Mouse (Mus musculus) spleen, adult 2 months (tissue): ENCODE results near the gene Arsb. TPM values are rescaled to one million over a fixed set of nuclear protein-coding genes. Genes with fewer than 3 reads are reported as not detected.

ENCODE experiments used
- DNase-seq, 2 experiments: peaks; one replicate each; pipeline versions ENCODE4 v3.0.0 to v3.0.0-alpha.2; 2012 to 2021; ENCODE audit warnings: low spot score in 2 of 2, low read depth in 1 of 2
- H3K27ac ChIP-seq: fragments of 200-500 bp; 2 replicates; pipeline ENCODE4 v1.5.1; 2012; ENCODE audit warnings: low read length, inconsistent platforms; ENCODE audit not compliant: insufficient read depth
- H3K27me3 ChIP-seq: fragments of 200-500 bp; 2 replicates; pipeline ENCODE4 v1.6.1; 2012; ENCODE audit warnings: mild to moderate bottlenecking, moderate library complexity, low read length, inconsistent platforms; ENCODE audit not compliant: control insufficient read depth, insufficient read depth
- H3K36me3 ChIP-seq: fragments of 200-500 bp; 2 replicates; pipeline ENCODE4 v1.6.1; 2012; ENCODE audit warnings: mild to moderate bottlenecking, low read length, inconsistent platforms; ENCODE audit not compliant: control insufficient read depth, insufficient read depth
- H3K4me1 ChIP-seq: fragments of 200-500 bp; 2 replicates; pipeline ENCODE4 v1.6.1; 2011; ENCODE audit warnings: inconsistent platforms; ENCODE audit not compliant: control insufficient read depth, insufficient read depth, insufficient read length
- H3K4me3 ChIP-seq: fragments of 200-500 bp; 2 replicates; pipeline ENCODE4 v1.5.1; 2011; ENCODE audit warnings: mild to moderate bottlenecking, inconsistent platforms; ENCODE audit not compliant: insufficient read depth, insufficient read length; ENCODE audit errors: extremely low read depth
- CTCF ChIP-seq: fragments of 200-500 bp; IDR thresholded peaks from 2 replicates; pipeline ENCODE4 v1.5.1; 2011; ENCODE audit warnings: mild to moderate bottlenecking, inconsistent platforms; ENCODE audit not compliant: insufficient read depth, insufficient read length, insufficient replicate concordance; ENCODE audit errors: extremely low read depth
- POLR2A ChIP-seq: fragments of 200-500 bp; IDR thresholded peaks from 2 replicates; pipeline ENCODE4 v1.6.1; 2011; ENCODE audit warnings: low read depth, low read length, inconsistent platforms
- WGBS: fragments of 180-500 bp; shearing (Covaris S2); methylation state at CpG from one replicate; pipeline ENCODE4 v1.1.7; 2018; 5-methylcytosine and 5-hydroxymethylcytosine counted together
- polyA plus RNA-seq: library from polyadenylated mRNA; depleted of rRNA; stranded (reverse); fragments of >200 nt; gene quantifications from 2 replicates; pipeline ENCODE4 v1.2.3, GENCODE M21; 2012; rRNA removed

The Arsb gene
- polyA plus RNA-seq, result 16.6 and 20.2 TPM in 2 replicates

- peak; percentile 51 to 80 for DNase-seq
- Histone ChIP-seq H3K27me3 (no peaks in the 10 kb centered on the region), H3K4me1 (peaks cover 7% of the 10 kb centered on the region; the same call in 1 of the 2 replicates), H3K27ac (peak within 1 kb of the TSS; percentile 79), H3K36me3 (no peaks in the 10 kb centered on the region), H3K4me3 (peak within 1 kb of the TSS; percentile 80)
- TF ChIP-seq CTCF (peak; percentile 59; the same call in 1 of the 2 replicates), POLR2A (peak; percentile 61)
- WGBS, result under 1% methylated on average over 66 of the region's 66 CpGs
These were observed at the start of gene Arsb for GRCm38 (mm10) chr13:93771588-93772278. TSS of gene Arsb (plus strand) at chr13:93771630.

- TF ChIP-seq POLR2A (no peak), CTCF (no peak)
- H3K36me3 ChIP-seq, result no peaks in the 10 kb centered on the region
- no peak overlapping the region for H3K27ac ChIP-seq
- H3K4me3 ChIP-seq, result no peak overlapping the region
- H3K27me3 ChIP-seq, result no peaks in the 10 kb centered on the region
- 85% methylated on average over 4 of the region's 4 CpGs for WGBS
- H3K4me1 ChIP-seq, result no peaks in the 10 kb centered on the region
- DNase-seq, result no peak
These were observed 49.5 kb upstream of the Arsb start for GRCm38 (mm10) chr13:93721916-93722315.

GRCm38 (mm10) chr13:93723455-93723854 lies 48.0 kb upstream of the Arsb start:
- H3K4me3 ChIP-seq, result no peak overlapping the region
- TF ChIP-seq CTCF, result no peak
- no peak for TF ChIP-seq POLR2A
- H3K27ac ChIP-seq, result no peak overlapping the region
- no peaks in the 10 kb centered on the region for H3K27me3 ChIP-seq
- no peaks in the 10 kb centered on the region for H3K36me3 ChIP-seq
- H3K4me1 ChIP-seq, result no peaks in the 10 kb centered on the region
- no peak for DNase-seq
- 87% methylated on average over 3 of the region's 3 CpGs for WGBS

- Histone ChIP-seq H3K36me3 (no peaks in the 10 kb centered on the region), H3K4me1 (no peaks in the 10 kb centered on the region), H3K27me3 (no peaks in the 10 kb centered on the region), H3K27ac (no peak overlapping the region), H3K4me3 (no peak overlapping the region)
- 10% methylated on average over 2 of the region's 2 CpGs for WGBS
- no peak for DNase-seq
- TF ChIP-seq POLR2A (no peak), CTCF (peak; percentile 48; the same call in 1 of the 2 replicates)
These were observed 47.2 kb upstream of the Arsb start for GRCm38 (mm10) chr13:93724206-93724605.

- DNase-seq, result no peak
- 86% methylated on average over 5 of the region's 5 CpGs for WGBS
- Histone ChIP-seq H3K4me3 (no peak overlapping the region), H3K4me1 (no peaks in the 10 kb centered on the region), H3K27me3 (no peaks in the 10 kb centered on the region), H3K27ac (no peak overlapping the region), H3K36me3 (no peaks in the 10 kb centered on the region)
- no peak for TF ChIP-seq POLR2A
These were observed 36.2 kb upstream of the Arsb start for GRCm38 (mm10) chr13:93735131-93735636.

GRCm38 (mm10) chr13:93744118-93744517 lies 27.3 kb upstream of the Arsb start:
- DNase-seq, result no peak
- Histone ChIP-seq H3K4me1 (no peaks in the 10 kb centered on the region), H3K27me3 (no peaks in the 10 kb centered on the region), H3K27ac (no peak overlapping the region), H3K4me3 (no peak overlapping the region), H3K36me3 (no peaks in the 10 kb centered on the region)
- WGBS, result 78% methylated on average over 8 of the region's 8 CpGs
- TF ChIP-seq POLR2A, result no peak
- TF ChIP-seq CTCF, result no peak
